7 mouse cellular contexts compared by ENCODE assay signal in the genomic region with DNA sequence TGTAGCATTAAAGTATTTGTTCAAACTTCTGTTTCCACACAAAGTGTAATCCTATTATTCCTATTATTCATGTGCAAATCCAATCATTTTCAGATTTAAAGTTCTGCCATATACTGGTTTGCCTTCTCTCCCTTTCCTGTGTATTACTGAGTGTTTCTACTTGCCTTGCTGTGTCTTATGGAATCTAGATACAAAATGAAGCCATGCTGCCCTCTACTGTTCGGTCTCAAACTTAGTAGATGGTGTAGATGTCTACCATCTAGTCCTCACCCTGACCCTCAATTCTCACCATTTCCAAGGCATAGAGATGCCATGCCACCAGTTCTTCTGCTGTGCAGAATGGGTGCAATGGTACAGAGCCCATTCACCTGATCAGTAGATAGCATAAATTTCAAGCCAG. TPM values are rescaled to one million over a fixed set of nuclear protein-coding genes. Genes with fewer than 3 reads are reported as not detected.
A peak's percentile ranks its signal among the peaks of the same experiment; 100 is the strongest.
DNase-seq lines count a peak whose midpoint lies in the region; ATAC-seq and TF ChIP-seq lines count a peak whose summit lies in the region.

No protein-coding gene starts in this region.

- no peak for TF ChIP-seq EP300 in liver, postnatal 0 days (IDR thresholded peaks at IDR 0.05; ENCODE audit: low read depth)

- no peaks in the 10 kb centered on the region for H3K36me3 ChIP-seq in liver, postnatal 0 days (replicated peaks; ENCODE audit: insufficient read depth, low read length)
- no peaks in the 10 kb centered on the region for H3K36me3 ChIP-seq in liver, embryonic 12.5 days
- H3K36me3 ChIP-seq in midbrain, postnatal 0 days (ENCODE audit: insufficient read depth, low read length), result no peaks in the 10 kb centered on the region

- H3K27ac ChIP-seq in liver, postnatal 0 days (ENCODE audit: low read depth), result no peak overlapping the region
- H3K27ac ChIP-seq in liver, embryonic 12.5 days, result no peak overlapping the region
- no peak overlapping the region for H3K27ac ChIP-seq in midbrain, postnatal 0 days (ENCODE audit: low read depth, low read length)

- peak; percentile 52 for TF ChIP-seq CTCF in liver, postnatal 0 days (IDR thresholded peaks at IDR 0.05; ENCODE audit: low read depth)
- TF ChIP-seq CTCF in midbrain, postnatal 0 days (IDR thresholded peaks at IDR 0.05), result peak; percentile 74

- ATAC-seq in liver, postnatal 0 days, result no peak
- ATAC-seq in liver, embryonic 12.5 days, result no peak
- peak; percentile 58; the same call in 1 of the 2 replicates for ATAC-seq in midbrain, postnatal 0 days (ENCODE audit: low FRiP score)

- no peaks in the 10 kb centered on the region for H3K27me3 ChIP-seq in liver, postnatal 0 days (ENCODE audit: insufficient read depth, low read length)
- no peaks in the 10 kb centered on the region for H3K27me3 ChIP-seq in liver, embryonic 12.5 days (replicated peaks)
- H3K27me3 ChIP-seq in midbrain, postnatal 0 days (ENCODE audit: insufficient read depth, low read length), result no peaks in the 10 kb centered on the region

- H3K9me3 ChIP-seq in liver, postnatal 0 days (ENCODE audit: low read length), result no peaks in the 10 kb centered on the region
- no peaks in the 10 kb centered on the region for H3K9me3 ChIP-seq in liver, embryonic 12.5 days (replicated peaks)
- no peaks in the 10 kb centered on the region for H3K9me3 ChIP-seq in midbrain, postnatal 0 days (ENCODE audit: low read length)

- no peak for DNase-seq in liver, postnatal 0 days
- DNase-seq in adrenal gland, postnatal 36 days, result peak; percentile 9 to 52
- DNase-seq in embryo, embryonic 11.5 days (ENCODE audit: low read depth, low spot score), result peak; percentile 3
- peak; percentile 40 to 51 for DNase-seq in layer of hippocampus, postnatal 10 days (ENCODE audit: low spot score in 2 of 2)
- DNase-seq in midbrain, postnatal 0 days (ENCODE audit: low spot score), result peak; percentile 75
- DNase-seq in ovary, adult 18-20 months (ENCODE audit: low spot score), result no peak

- H3K9ac ChIP-seq in liver, postnatal 0 days (replicated peaks), result no peak overlapping the region
- no peak overlapping the region for H3K9ac ChIP-seq in liver, embryonic 12.5 days
- no peak overlapping the region for H3K9ac ChIP-seq in midbrain, postnatal 0 days (replicated peaks; ENCODE audit: low read length, poor library complexity, severe bottlenecking)

- H3K4me2 ChIP-seq in liver, postnatal 0 days (ENCODE audit: low read depth, low read length), result no peak overlapping the region
- H3K4me2 ChIP-seq in liver, embryonic 12.5 days, result no peak overlapping the region
- H3K4me2 ChIP-seq in midbrain, postnatal 0 days (ENCODE audit: low read depth, low read length, poor library complexity, severe bottlenecking), result no peak overlapping the region

- WGBS in liver, postnatal 0 days (ENCODE audit: insufficient replicate concordance), result 23% methylated on average over 1 of the region's 1 CpGs
- 9% methylated on average over 1 of the region's 1 CpGs for WGBS in liver, embryonic 12.5 days (ENCODE audit: insufficient replicate concordance)
- WGBS in midbrain, postnatal 0 days, result 49% methylated on average over 1 of the region's 1 CpGs

- no peaks in the 10 kb centered on the region for H3K4me1 ChIP-seq in liver, postnatal 0 days (ENCODE audit: insufficient read depth)
- no peaks in the 10 kb centered on the region for H3K4me1 ChIP-seq in liver, embryonic 12.5 days
- H3K4me1 ChIP-seq in midbrain, postnatal 0 days (ENCODE audit: insufficient read depth, low read length), result no peaks in the 10 kb centered on the region

- no peak overlapping the region for H3K4me3 ChIP-seq in liver, postnatal 0 days (ENCODE audit: low read depth, low read length)
- H3K4me3 ChIP-seq in liver, embryonic 12.5 days, result no peak overlapping the region
- no peak overlapping the region for H3K4me3 ChIP-seq in midbrain, postnatal 0 days (ENCODE audit: low read depth, low read length)

RNA-seq across cellular contexts. Expression of a gene that starts 4.7 kb away (rescaled TPM):
- polyA plus RNA-seq in liver, postnatal 0 days (2015; fragmentation: Nextera tagmentation; extraction: Ambion mirVana), result not detected in 2 replicates
- 0.11 TPM in 1 of 2 replicates, not detected in the other for polyA plus RNA-seq in liver, embryonic 12.5 days (2016; fragmentation: Nextera tagmentation; extraction: Ambion mirVana)
- under 1 TPM; 0.16 to 0.46 TPM for total RNA-seq in adrenal gland, postnatal 36 days (2021)
- 1 to 10 TPM; 8.0 to 9.1 TPM for total RNA-seq in layer of hippocampus, postnatal 10 days (2021)
- total RNA-seq in midbrain, postnatal 0 days (2014; rRNA removed), result 1.4 TPM in 1 of 2 replicates, not detected in the other
- 0.88 and 1.9 TPM in 2 replicates for polyA plus RNA-seq in midbrain, postnatal 0 days (2015; fragmentation: Nextera tagmentation; extraction: Ambion mirVana)

RNA-seq across cellular contexts. Expression of a gene that starts 40.8 kb away (rescaled TPM):
- 3.3 and 3.5 TPM in 2 replicates for polyA plus RNA-seq in liver, postnatal 0 days (2015; fragmentation: Nextera tagmentation; extraction: Ambion mirVana)
- 3.0 TPM in 2 replicates for polyA plus RNA-seq in liver, embryonic 12.5 days (2016; fragmentation: Nextera tagmentation; extraction: Ambion mirVana)
- total RNA-seq in adrenal gland, postnatal 36 days (2021), result 1 to 10 TPM; 3.0 to 5.4 TPM
- total RNA-seq in layer of hippocampus, postnatal 10 days (2021), result 1 to 10 TPM; 1.0 to 1.3 TPM
- 0.28 and 0.38 TPM in 2 replicates for total RNA-seq in midbrain, postnatal 0 days (2014; rRNA removed)
- polyA plus RNA-seq in midbrain, postnatal 0 days (2015; fragmentation: Nextera tagmentation; extraction: Ambion mirVana), result 0.61 and 0.79 TPM in 2 replicates

Comparison
In these comparisons a context has a peak if more than half of its experiments do, and no peak if none do; other contexts are left out.
1. DNase-seq: peak in adrenal gland, postnatal 36 days (2 of 2), embryo, embryonic 11.5 days (single experiment), layer of hippocampus, postnatal 10 days (2 of 2) and midbrain, postnatal 0 days (single experiment); none in liver, postnatal 0 days (single experiment) and ovary, adult 18-20 months (single experiment).